Mouse (Mus musculus): Measurements from ENCODE around the gene Atp1a3.

Atp1a3 gene

DNA sequence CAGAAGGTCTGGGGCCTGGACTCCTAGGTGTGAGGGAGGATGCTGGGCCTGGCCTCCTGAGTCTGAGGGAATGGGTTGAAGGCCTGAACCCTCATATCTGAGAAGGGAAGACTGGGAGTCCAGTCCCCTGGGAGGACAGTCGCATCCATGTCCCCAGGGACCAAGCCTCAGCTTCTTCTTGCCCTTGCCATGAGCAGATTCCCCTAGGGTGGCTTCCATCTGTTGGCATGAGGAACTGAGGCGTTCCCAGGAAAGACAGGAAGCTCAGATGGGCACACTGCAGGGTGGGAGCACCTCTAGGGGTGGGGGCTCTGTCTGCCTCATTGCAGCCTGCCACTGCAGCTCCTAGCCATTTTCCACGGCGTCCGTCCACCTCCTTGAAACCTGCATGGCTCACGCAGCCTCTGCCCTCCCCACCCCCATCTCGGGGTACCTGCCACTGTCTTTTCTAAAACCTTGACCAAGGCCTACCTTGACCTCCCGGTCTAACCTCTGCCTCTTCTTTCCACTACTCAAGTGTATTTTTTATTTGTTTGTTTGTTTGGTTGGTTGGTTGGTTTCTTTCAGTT is 1.9 kb downstream of the Atp1a3 start:
- DNase-seq (ENCODE audit: low spot score), result no peak

DNA sequence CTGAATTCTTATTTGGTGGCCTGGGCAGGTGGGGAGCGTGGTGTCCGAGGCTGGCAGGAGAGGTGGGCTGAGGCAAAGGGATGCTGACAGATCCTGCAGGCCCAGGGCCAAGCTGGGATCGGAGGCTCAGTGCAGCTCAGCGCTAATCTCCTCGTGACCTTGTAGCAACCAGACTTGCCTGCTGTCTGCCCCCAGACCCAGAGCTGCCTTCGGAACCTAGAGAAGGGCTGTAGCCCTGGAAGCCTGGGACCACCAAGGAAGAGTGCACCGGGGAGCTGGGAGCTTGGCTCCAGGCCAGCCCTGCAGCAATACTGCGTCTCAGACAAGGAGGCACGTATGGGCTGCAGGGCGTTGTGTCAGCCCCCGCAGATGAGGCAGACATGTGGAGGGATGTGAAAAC is 2.5 kb downstream of the Atp1a3 start:
- DNase-seq (ENCODE audit: low spot score), result peak; percentile 40

DNA sequence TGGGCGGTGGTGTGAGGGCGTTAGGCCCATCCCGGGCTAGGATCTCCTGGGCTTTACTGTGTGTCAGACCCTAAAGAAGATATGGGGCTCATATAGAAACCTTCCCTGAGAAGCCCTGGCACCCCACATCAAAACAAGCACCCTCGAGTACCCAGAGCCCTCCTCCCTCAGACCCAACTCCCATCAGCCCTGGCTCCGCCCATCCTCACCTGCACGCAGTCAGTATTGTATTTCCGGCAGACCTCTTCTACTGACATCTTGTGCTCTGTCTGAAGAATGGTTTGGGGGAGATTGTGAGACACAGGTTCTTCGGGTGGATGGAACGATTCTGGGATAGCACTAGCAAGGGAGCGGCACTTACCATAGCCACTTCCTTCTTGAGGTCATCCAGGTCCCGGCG is 5.0 kb downstream of the Atp1a3 start:
- no peak for DNase-seq (ENCODE audit: low spot score)

DNA sequence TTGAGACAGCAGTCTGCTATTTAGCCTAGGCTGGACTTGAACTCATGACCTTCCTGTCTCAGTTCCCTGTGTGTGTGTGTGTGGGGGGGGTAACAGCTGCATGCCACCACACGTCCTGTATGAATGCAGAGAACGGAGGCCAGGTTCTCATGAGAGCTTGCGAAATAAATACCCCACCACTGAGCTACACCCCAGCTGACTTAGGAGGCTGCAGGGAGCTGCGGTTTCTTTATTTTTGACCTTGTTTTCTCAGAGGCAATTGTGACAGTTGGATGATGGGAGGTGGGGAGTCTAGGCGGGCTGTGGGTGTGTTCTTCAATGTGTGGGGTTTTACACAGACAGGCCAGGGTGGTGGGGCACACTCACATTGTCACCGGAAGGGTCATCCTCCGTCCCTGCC is 5.5 kb downstream of the Atp1a3 start:
- DNase-seq (ENCODE audit: low spot score), result no peak

DNA sequence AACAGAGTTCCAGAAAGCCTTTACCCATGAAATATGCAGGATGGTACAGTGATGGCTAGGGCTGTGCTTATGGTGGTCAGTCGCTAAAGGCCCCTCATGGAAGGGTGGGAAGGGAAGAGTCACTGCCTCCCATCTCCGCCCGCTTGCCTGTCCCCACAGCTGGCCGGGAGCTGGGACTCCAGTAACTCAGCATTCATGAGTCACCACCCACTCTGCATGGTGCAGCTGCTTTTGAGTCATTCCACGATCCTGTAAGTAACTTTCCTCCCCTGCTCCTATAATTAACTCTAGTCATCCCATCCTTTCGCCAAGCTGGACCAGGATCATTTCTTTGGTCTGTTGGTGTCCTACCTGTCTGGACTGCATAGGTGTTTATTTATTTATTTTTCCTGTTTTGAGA is 12.7 kb downstream of the Atp1a3 start:
- no peak for DNase-seq (ENCODE audit: low spot score)

DNA sequence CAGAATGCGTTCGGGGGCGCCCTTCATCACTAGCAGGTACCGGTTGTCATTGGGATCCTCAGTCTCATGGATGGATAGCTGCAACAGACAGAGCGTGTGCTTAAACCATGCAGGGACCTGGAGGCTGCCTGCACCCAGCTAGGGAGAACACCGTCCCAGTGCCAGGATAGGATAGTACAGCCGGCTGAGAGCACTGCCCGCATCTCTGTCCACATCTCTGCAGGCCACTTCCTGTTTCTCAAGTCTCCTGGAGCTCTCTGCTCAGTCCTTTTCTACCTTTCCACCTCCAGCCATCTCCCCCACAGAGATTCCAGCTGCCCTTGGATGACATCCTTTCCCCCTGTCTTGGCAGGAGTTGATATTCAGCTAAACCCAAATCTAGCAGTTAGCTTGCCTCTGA is 15.3 kb downstream of the Atp1a3 start:
- DNase-seq (ENCODE audit: low spot score), result no peak

DNA sequence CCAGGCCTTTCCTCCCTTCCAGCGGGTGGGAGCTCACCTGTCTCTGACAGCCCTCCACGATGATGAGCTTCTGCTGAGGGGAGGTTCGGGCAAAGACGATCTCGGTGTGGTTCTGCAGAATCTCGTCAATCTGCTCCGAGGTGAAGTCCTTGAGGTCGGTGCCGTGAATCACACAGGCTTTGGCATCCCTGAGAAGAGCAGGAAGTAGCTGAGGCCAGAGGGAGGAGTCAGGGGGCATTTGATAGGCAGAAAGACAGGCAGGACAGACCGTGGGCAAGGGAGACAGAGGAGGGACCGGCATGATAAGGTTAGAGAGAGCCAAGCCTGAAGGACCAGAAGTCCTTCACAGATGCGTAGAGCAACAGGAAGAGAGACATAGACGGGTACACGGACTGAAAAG is 17.8 kb downstream of the Atp1a3 start:
- DNase-seq (ENCODE audit: low spot score), result no peak

DNA sequence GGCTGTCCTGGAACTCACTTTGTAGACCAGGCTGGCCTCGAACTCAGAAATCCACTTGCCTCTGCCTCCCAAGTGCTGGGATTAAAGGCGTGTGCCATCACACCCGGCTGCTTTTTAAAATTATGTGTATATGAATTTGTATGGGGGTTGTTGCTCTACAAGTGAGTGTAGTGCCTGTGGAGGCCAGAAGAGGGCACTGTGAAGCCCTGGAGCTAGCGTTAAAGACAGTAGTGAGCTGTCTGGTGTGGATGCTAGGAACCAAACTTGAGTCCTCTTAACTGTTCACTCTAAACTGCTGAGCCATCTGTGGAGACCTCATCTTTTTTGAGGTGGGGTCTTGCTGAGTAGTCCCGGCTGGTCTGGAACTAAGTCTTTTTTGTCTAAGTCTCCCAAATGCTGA is 20.0 kb downstream of the Atp1a3 start:
- DNase-seq (ENCODE audit: low spot score), result no peak

DNA sequence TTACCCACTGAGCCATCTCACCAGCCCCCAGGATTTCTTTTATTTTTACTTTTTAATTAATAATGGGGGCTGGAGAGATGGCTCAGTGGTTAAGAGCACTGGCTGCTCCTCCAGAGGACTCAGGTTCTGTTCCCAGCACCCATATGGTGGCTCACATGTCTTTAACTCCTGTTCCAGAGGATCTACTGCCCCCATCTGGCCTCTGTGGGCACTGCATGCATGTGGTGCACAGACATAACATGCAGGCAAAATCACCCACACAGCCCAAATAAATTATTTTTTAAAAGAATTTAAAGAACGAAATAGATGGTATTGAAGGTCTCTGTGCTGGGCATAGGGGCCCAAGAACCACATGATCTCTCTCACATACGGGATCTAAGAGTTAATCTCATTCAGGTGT is 21.5 kb downstream of the Atp1a3 start:
- no peak for DNase-seq (ENCODE audit: low spot score)

DNA sequence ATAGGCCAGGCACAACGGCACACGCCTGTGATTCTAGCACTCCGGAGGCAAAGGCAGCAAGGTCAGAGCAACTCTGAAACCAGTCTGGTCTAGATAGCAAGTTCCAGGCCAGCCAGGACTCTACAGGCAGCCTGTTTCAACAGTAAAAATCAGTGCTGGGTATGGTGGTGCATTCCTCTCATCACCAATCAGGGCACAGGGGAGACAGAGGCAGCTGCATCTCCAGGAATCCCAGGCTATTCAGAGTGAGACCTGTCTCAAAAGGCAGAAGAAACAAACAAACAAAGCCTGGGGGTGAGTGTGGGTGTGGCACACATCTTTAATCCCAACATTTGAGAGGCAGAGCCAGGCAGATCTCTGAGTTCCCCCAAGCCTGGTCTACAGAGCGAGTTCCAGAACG is 22.4 kb downstream of the Atp1a3 start:
- DNase-seq (ENCODE audit: low spot score), result no peak

DNA sequence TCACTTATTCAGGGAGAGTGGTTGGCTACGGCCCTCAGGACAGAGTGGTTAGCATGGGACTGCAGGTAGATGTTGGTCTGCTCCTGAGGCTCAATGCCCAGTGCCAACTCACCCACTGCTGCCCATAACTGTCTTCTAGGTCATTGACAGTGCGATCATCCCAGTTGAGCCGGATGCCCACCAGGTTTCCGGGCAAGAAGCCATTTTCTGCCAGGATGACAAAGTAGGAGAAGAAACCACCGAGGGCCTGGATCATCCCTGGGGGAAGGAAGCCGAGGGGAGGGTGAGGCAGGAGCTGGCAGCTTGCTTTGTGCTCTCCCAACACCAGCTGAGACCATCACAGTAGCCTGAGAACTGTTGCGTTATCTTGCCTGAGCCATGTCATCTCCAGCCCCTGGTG is 25.3 kb downstream of the Atp1a3 start:
- no peak for DNase-seq (ENCODE audit: low spot score)

DNA sequence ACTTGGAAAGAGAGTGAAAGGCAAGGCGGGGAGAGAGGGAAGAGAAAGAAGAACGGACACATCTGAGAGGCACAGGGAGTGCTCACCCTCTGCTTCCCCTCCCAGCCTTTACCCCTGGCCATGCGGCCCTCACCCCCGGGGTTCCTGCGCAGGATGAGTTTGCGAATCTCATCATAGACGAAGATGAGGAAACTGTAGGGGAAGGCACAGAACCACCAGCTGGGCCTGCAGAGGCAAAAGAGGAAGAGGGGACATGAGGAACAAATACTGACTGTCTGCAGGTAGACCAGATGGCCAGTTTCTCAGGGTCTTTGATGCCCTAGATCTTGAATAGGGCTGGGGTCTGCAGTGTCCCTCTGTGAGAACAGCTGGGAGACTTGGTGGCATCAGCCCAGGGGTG is 27.0 kb downstream of the Atp1a3 start:
- no peak for DNase-seq (ENCODE audit: low spot score)

DNA sequence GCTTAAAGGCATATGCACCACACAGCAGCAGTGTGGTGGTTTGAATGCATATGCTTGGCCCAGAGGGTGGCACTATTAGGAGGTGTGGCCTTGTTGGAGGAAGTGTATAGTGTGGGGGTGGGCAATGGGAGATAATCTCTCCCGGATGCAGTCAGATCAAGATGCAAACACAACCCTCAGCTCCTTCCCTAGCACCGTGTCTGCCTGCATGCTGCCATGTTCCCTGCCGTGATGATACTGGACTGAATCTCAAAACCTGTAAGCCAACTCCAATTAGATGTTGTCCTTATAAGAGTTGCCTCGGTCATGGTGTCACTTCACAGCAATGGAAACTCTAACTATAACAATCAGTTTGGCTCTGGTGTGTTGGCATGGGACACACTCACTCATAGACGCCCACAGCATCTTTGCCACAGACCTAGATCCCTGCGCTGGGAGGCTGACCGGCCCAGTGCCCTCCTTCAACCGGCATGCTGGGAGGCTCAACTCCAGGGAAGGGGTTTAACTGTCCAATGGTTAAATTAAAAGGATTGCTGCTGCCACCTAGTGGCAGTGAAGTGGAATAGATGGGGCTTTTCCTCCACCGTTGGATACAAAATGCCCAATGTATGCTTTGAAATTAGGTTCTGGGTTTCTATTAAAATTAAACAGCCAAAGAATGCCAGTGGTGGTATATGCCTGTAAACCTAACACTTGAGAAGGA is 30.7 kb downstream of the Atp1a3 start:
- peak; percentile 83 for DNase-seq (ENCODE audit: low spot score)

DNA sequence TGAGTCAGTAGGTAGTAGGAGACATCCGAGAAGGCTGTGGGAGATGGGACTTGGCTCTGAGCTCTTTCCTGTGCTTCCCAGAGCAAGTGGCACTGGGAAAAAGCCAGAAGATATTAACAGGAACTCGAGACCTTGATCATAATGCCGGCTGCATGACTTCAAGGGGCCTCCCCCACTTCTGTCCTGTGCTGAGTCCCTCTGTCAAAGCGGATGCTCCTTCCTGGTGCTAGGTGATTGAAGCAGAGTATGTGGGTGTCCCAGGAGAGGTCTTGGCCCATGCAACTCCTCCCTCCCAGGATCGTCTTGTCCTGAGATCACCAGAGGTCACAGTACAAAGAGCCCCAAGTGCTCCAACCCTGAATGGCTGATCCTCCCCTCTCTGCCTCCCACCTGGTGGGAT is 31.9 kb downstream of the Atp1a3 start:
- no peak for DNase-seq (ENCODE audit: low spot score)

DNA sequence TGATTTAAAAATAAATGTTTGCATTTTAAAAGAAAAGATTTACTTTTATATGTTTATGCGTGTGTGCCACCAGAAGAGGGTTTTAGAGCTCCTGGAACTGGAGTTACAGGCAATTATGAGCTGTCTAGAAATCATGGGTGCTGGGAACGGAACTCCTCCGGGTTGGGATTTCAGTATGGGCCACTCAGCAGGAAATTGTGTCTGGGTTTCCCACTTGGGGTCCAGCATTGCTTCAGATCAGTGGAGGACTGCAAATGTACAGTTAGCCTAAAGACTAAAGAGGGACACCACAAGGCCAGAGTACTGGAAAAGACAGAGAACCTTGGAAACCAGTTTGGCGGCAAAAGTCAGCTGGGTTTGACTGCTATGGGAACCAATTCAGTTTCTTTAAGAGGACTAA is 32.5 kb downstream of the Atp1a3 start:
- no peak for DNase-seq (ENCODE audit: low spot score)

DNA sequence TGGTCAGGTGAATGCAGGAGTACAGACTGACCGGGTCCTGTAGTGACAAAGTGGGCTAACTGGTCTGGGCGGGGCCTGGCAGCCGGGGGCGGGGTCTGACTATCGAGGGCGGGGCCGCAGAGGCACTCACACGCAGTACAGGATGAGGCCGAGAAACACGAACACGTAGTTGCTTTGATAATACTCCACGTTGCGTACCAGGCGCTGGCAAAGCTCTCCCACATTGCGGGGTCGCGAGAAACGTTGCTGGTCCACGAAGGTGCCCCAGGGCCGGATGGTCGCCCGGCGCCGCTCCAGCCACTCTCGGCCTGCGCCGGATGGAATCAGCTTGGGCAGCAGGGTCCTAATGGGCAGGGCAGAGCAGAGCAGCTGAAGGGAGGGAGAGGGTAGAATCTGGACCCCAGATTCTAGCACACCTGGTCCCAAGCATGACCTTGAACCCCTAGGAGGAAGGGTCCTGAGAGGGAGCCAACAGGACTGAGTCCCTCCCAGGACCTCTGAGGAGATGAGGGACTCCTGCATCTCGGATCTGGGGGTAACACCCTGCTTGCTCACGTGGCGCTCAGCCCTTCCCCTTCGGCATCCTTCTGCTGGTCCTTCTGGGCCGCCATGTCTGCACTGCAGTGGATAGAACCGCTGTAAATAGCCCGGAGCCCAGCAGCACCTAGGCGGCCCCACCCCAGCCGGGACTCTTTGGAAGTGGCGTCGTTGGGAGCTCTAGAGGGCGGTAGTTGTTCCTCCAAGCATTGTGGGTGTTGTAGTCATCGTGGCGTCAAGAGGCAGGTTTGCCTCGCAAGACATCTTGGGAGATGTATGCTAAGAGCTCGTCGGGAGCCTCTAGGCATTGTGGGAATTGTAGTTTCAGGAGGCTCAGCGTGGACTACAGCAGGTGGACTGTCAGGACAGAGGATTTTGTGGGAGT is 33.5 kb downstream of the Atp1a3 start, which contains the start of gene Rabac1:
Gene Rabac1 (minus strand): TSS at position 783 of the 922 bp plus-strand sequence.
- DNase-seq (ENCODE audit: low spot score), result peak; percentile 90

DNA sequence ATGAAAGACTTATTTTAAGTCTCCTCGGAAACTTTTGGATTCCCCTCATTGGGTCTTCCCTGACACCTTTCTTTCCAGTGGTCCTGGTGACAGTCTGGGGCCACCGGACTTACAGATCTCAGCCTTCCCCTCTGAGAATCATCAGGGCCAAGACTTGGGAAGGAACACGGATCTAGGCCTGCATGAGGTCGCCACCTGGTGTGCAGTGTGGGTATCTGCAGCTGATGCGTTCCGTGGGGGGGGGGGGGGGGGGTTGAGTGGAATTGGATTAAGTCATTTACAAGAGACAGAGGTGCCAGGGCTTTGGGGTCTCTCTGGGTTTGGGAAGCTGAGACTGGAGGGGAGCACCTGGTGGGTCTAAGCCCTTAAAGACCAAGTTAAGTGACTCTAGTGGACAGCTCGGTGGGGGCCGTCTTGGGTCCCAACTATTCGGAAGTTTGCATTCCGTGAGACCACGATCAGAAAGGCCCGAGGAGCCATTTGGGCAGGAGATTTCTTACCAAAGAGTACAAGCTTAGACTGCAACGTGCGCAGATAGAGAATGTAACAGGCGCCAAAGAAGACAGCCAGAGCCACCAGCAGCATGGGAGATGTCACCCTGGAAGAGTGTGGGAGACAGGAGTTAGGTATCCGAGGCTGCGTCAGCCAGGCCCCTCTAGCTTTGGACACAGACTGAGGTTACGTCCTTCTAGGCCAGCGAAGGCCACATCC is 34.3 kb downstream of the Atp1a3 start:
- peak; percentile 68 for DNase-seq (ENCODE audit: low spot score)

DNA sequence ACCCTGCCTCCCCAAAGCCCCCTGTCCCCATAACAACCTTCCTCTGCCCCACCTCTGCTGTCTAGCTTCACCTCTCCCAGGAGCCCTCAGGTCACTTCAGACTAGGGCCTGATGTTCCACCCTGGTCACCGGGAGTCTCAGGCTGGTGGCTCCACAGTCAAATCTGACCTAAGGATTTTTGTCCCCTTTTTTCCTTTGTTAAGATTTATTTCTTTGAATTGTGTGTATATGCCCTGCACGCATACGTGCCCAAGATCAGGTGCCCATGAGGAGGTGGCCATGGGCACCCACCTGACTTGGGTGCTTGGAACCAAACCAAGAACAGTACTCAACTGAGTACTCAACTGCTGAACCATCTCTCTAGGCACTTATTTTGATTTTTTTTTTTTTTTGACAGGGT is 35.4 kb downstream of the Atp1a3 start:
- DNase-seq (ENCODE audit: low spot score), result no peak

DNA sequence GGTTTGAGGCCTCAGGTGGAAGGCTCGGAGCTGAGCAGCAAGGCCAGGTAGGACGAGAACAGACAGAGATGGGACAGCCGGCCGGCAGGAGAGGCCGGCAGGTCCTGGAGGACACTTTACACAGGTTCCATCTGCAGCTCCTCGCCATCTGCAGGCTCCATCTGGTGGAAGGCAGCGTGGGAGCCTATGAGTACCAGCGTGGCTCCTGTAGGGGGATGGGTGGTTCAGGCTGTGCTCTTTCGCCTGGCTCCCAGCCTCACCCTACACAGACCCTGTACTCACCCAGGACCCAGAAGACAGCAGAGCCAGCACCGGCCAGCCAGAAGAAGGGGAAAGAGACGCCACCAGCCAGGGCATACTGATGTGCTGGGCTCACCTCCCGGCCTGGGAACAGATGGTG is 36.0 kb downstream of the Atp1a3 start:
- DNase-seq (ENCODE audit: low spot score), result no peak

DNA sequence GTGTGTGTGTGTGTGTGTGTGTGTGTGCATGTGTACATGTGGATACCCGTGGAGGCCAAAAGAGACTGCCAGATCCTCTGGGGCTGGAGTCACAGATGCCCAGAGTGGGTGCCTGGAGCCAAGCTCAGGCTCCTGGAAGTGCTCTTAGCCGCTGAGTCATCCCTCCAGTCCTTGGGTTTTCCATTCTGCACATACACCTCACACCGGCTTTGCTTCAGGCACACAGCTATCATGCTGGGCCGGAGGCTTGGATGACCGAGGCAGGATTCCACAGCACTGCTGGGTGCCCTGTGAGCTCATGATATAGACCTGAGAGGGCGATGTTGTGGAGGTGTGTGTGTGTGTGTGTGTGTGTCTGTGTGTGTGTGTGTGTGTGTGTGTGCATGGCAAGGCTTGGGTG is 37.3 kb downstream of the Atp1a3 start:
- DNase-seq (ENCODE audit: low spot score), result no peak

DNA sequence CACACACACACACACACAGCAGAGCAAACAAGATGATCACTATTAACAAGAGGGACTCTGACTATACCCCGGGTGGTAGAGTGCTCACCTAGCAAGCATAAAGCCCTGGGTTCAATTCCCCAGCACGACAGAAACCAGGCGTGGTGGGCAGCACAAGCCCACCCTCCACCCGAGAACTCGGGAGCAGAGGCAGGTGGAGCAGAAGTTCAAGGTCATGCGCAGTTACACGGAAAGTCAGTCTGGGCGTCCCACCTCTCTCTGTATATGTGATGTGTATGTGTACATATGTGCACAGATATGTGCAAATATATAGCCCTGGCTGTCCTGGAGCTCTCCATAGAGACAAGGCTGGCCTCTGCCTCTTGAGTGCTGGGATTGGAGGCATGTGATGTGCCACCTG is 37.8 kb downstream of the Atp1a3 start:
- DNase-seq (ENCODE audit: low spot score), result no peak

DNA sequence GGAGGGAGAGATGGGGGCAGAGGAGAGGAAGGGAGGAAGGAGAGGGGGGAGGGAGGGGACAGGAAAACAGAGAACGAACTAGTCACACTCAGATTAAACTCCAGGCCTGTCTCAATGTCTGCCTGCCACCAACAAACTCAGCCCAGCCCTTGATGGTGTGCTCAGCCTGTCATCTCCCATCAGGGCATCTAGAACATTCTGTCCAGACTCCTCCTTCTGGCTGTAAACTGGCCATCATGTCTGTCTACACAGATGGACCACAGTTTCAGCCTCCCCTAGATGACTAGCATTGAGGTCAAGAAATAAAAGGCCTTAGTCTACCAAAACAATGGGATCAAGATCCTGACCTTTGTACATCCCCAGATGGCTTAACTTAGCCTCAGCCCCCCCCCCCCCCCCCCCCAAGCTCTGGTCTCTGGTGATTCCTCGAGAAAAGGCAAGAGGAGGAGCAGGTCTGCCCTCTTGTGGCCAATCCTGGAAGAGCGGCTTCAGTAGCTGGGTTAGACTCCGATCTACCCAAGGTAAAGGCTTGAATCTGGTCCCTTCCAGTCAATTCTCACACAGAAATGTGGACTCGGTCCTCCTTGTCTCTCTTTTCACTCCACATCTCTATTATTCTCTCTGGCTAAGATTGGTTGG is 40.7 kb downstream of the Atp1a3 start:
- peak; percentile 94 for DNase-seq (ENCODE audit: low spot score)

Measured in retina, embryonic 14.5 days (tissue).